Mouse (Mus musculus) lung, postnatal 4 days (tissue): ENCODE data around the gene Shd.

Experiments
- DNase-seq, 2 experiments: peaks; one replicate each; pipeline ENCODE4 v3.0.0; 2021

Gene Shd

GRCm38 (mm10) chr17:56008356-56009087 lies 38.3 kb downstream of the Shd start:
- DNase-seq: peak; percentile 95 to 96

GRCm38 (mm10) chr17:56009088-56009961 lies 39.1 kb downstream of the Shd start:
- DNase-seq: peak; percentile 93 to 94

- no peak for DNase-seq
These were observed 39.6 kb downstream of the Shd start for GRCm38 (mm10) chr17:56009962-56010240.

GRCm38 (mm10) chr17:56010255-56010654 lies 40.0 kb downstream of the Shd start:
- DNase-seq: no peak

GRCm38 (mm10) chr17:56010681-56011080 lies 40.4 kb downstream of the Shd start:
- DNase-seq: peak; percentile 75 to 88

GRCm38 (mm10) chr17:56011441-56011840 lies 41.2 kb downstream of the Shd start:
- no peak for DNase-seq

- DNase-seq: no peak
These were observed 45.0 kb downstream of the Shd start for GRCm38 (mm10) chr17:56015293-56015692.

GRCm38 (mm10) chr17:56016382-56016781 lies 46.1 kb downstream of the Shd start:
- DNase-seq: no peak

GRCm38 (mm10) chr17:56016793-56017785 lies 46.8 kb downstream of the Shd start:
- DNase-seq: no peak

- DNase-seq: no peak
These were observed 47.6 kb downstream of the Shd start for GRCm38 (mm10) chr17:56017848-56018247.

GRCm38 (mm10) chr17:56018347-56019131 lies 48.3 kb downstream of the Shd start:
- DNase-seq: peak; percentile 49 to 54

- DNase-seq: no peak
These were observed 50.3 kb downstream of the Shd start for GRCm38 (mm10) chr17:56020400-56021084.

- DNase-seq: peak in 1 of 2 experiments; percentile 19
These were observed 51.1 kb downstream of the Shd start for GRCm38 (mm10) chr17:56021161-56021910.

- peak in 1 of 2 experiments; percentile 24 for DNase-seq
These were observed 52.1 kb downstream of the Shd start for GRCm38 (mm10) chr17:56022131-56022988.

GRCm38 (mm10) chr17:56022989-56023290 lies 52.7 kb downstream of the Shd start:
- DNase-seq: no peak

GRCm38 (mm10) chr17:56023386-56023785 lies 53.1 kb downstream of the Shd start:
- DNase-seq: peak; percentile 56 to 58

GRCm38 (mm10) chr17:56024476-56024875 lies 54.2 kb downstream of the Shd start:
- DNase-seq: peak in 1 of 2 experiments; percentile 17

- no peak for DNase-seq
These were observed 54.7 kb downstream of the Shd start for GRCm38 (mm10) chr17:56024931-56025330.
